Comparison of ENCODE assay signal across 24 mouse cellular contexts in the genomic region with DNA sequence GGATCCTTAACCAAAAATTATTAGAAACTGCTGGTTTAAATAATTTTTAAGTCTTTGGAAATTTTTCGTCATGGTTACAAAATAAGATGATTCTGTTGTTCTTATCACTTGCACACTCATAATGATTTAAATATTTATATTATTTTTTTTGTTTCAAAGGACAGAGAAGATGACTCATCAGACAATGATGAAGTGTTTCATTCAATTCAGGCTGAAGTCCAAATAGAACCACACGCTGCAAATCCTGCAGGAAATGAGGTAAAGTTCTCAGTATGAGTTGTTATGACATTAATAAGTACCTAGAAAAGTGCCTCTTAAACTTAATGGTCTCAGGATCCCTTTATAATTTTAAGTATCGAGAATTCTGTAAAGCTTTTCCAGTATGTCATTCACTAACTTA.
A peak's percentile ranks its signal among the peaks of the same experiment; 100 is the strongest.
DNase-seq lines count a peak whose midpoint lies in the region; ATAC-seq lines count a peak whose summit lies in the region.
"Had no signal": no experiment of that assay in that cellular context is flagged by ENCODE, and none has a peak within 500 bp of the region (broad histone marks: within the 10 kb centered on the region; RNA-seq: fewer than 3 reads in every experiment).

No protein-coding gene starts in this region.

- ATAC-seq in lung, embryonic 16.5 days (ENCODE audit: low read depth), result peak; percentile 57; the same call in 1 of the 2 replicates
- no peak for ATAC-seq in megakaryocyte, adult 5-6 weeks (ENCODE audit: poor library complexity, severe bottlenecking)
- ATAC-seq: forebrain, embryonic 14.5 days; hindbrain, embryonic 16.5 days had no signal

- no peaks in the 10 kb centered on the region for H3K4me1 ChIP-seq in lung, embryonic 16.5 days (replicated peaks; ENCODE audit: control insufficient read depth, insufficient read depth, low read length)
- H3K4me1 ChIP-seq: embryonic facial prominence, embryonic 12.5 days; embryonic facial prominence, embryonic 15.5 days; heart, embryonic 12.5 days; heart, embryonic 15.5 days; hindbrain, embryonic 10.5 days; hindbrain, embryonic 13.5 days had no signal

- 31% methylated on average over 3 of the region's 3 CpGs for WGBS in lung, embryonic 16.5 days

- no peak overlapping the region for H3K9ac ChIP-seq in lung, embryonic 16.5 days (ENCODE audit: low read length)
- H3K9ac ChIP-seq: embryonic facial prominence, embryonic 12.5 days; embryonic facial prominence, embryonic 15.5 days; heart, embryonic 12.5 days; heart, embryonic 15.5 days; hindbrain, embryonic 13.5 days had no signal

- H3K36me3 ChIP-seq in lung, embryonic 16.5 days (ENCODE audit: control insufficient read depth, insufficient read depth, low read length), result no peaks in the 10 kb centered on the region
- H3K36me3 ChIP-seq: embryonic facial prominence, embryonic 12.5 days; embryonic facial prominence, embryonic 15.5 days; heart, embryonic 15.5 days; hindbrain, embryonic 10.5 days; hindbrain, embryonic 13.5 days had no signal

- H3K27me3 ChIP-seq in lung, embryonic 16.5 days (ENCODE audit: control insufficient read depth, insufficient read depth, low read depth, low read length), result no peaks in the 10 kb centered on the region
- H3K27me3 ChIP-seq: embryonic facial prominence, embryonic 12.5 days; embryonic facial prominence, embryonic 15.5 days; heart, embryonic 12.5 days; heart, embryonic 15.5 days; hindbrain, embryonic 13.5 days had no signal

- DNase-seq in lung, postnatal 25 days (ENCODE audit: low spot score), result no peak
- DNase-seq in 3T3-L1 (ENCODE audit: low read depth, low spot score), result peak; percentile 46
- peak; percentile 41 for DNase-seq in Muller cell, postnatal 12 days (ENCODE audit: inconsistent ontology term)
- DNase-seq in right cerebral cortex, postnatal 25 days, result no peak
- DNase-seq: adrenal gland, adult 2 months; adrenal gland, postnatal 14 days; cerebellum, adult 11 months; cerebellum, adult 2 months; cerebellum, adult 9-11 months; cerebellum, postnatal 25 days; gastrocnemius, postnatal 25 days; heart, adult 18-20 months; heart, postnatal 10 days; heart, postnatal 36 days had no signal

- H3K9me3 ChIP-seq in lung, embryonic 16.5 days (ENCODE audit: control insufficient read depth, low read length), result no peaks in the 10 kb centered on the region
- H3K9me3 ChIP-seq: embryonic facial prominence, embryonic 12.5 days; embryonic facial prominence, embryonic 15.5 days; heart, embryonic 12.5 days; heart, embryonic 15.5 days; hindbrain, embryonic 10.5 days; hindbrain, embryonic 13.5 days had no signal

- no peak overlapping the region for H3K27ac ChIP-seq in lung, embryonic 16.5 days (ENCODE audit: low read length)
- H3K27ac ChIP-seq: embryonic facial prominence, embryonic 12.5 days; embryonic facial prominence, embryonic 15.5 days; heart, embryonic 15.5 days; hindbrain, embryonic 10.5 days; hindbrain, embryonic 13.5 days had no signal

- no peak overlapping the region for H3K4me2 ChIP-seq in lung, embryonic 16.5 days (ENCODE audit: low read depth, low read length)
- H3K4me2 ChIP-seq: embryonic facial prominence, embryonic 12.5 days; embryonic facial prominence, embryonic 15.5 days; heart, embryonic 12.5 days; heart, embryonic 15.5 days; hindbrain, embryonic 13.5 days had no signal

- H3K4me3 ChIP-seq in lung, embryonic 16.5 days (ENCODE audit: low read length), result no peak overlapping the region
- H3K4me3 ChIP-seq: embryonic facial prominence, embryonic 12.5 days; embryonic facial prominence, embryonic 15.5 days; heart, embryonic 12.5 days; heart, embryonic 15.5 days; hindbrain, embryonic 10.5 days; hindbrain, embryonic 13.5 days had no signal

Comparison
In these comparisons a context has a peak if more than half of its experiments do, and no peak if none do; other contexts are left out.
1. DNase-seq: peak in 3T3-L1 (single experiment) and Muller cell, postnatal 12 days (single experiment); none in lung, postnatal 25 days (single experiment) and right cerebral cortex, postnatal 25 days (single experiment).